Mouse (Mus musculus) E14TG2a.4 (cell line): Measurements from ENCODE around the gene Mctp1.

ENCODE experiments used
- CTCF ChIP-seq: conservative IDR thresholded peaks from 2 replicates; pipeline ENCODE4 v1.5.1; 2014; ENCODE audit warnings: low read length
- NANOG ChIP-seq: IDR thresholded peaks from 2 replicates; pipeline ENCODE4 v1.6.1; 2014; ENCODE audit warnings: borderline replicate concordance, low read length, mixed read lengths
- POU5F1 ChIP-seq: IDR thresholded peaks from 2 replicates; pipeline ENCODE4 v1.6.1; 2014; ENCODE audit warnings: low read length, borderline replicate concordance

DNA sequence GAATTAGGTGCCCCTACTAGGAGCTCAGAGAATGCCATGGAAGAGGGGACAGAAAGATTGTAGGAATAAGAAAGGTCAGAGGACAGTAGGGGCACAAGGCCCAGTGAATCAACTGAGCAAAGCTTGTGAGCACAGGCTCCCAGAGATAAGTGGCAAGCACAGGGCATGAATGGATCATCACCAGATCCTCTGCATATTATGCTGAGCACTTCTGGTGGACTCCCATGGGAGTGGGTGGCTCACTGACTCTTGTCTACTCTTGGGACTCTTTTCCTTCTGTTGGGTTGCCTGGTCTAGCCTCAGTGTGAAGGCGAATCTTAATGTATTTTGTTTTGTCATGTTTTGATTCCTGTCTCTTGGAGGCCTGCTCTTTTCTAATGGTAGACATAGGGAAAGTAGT is 684.5 kb downstream of the Mctp1 start:
- TF ChIP-seq CTCF: no peak
- no peak for TF ChIP-seq POU5F1
- no peak for TF ChIP-seq NANOG
